Mouse (Mus musculus) heart, postnatal 0 days (tissue): ENCODE measurements at regions not wholly inside any gene's neighbourhood (a gene's known extent, or its start where the extent isn't known, plus 50 kb on each side); places are given as distances from the start of the nearest gene placed in this dataset.

ENCODE experiments used
- ATAC-seq: fragments of 200-750 bp; cut with Nextera tagmentation; 2 replicates; pipeline ENCODE4 v1.8.0; 2017; ENCODE audit warnings: low read depth, moderate number of reproducible peaks, moderate library complexity; ENCODE audit not compliant: insufficient read depth
- DNase-seq: peaks from one replicate; pipeline ENCODE4 v3.0.0-alpha.2; 2016; ENCODE audit warnings: low spot score
- H3K27ac ChIP-seq: fragments of 300-500 bp; sonication (generic); 2 replicates; pipeline ENCODE4 v1.5.1; 2014; ENCODE audit warnings: low read depth, mild to moderate bottlenecking
- H3K27me3 ChIP-seq: fragments of 300-500 bp; sonication (generic); 2 replicates; pipeline ENCODE4 v1.6.1; 2014; ENCODE audit warnings: low read length, mixed read lengths; ENCODE audit not compliant: control insufficient read depth, insufficient read depth
- H3K36me3 ChIP-seq: fragments of 300-500 bp; sonication (generic); replicated peaks from 2 replicates; pipeline ENCODE4 v1.6.1; 2014; ENCODE audit warnings: low read length, mixed read lengths; ENCODE audit not compliant: control insufficient read depth, insufficient read depth
- H3K4me1 ChIP-seq: fragments of 300-500 bp; sonication (generic); 2 replicates; pipeline ENCODE4 v1.6.1; 2014; ENCODE audit warnings: antibody characterized with exemption; ENCODE audit not compliant: control insufficient read depth, insufficient read depth
- H3K4me2 ChIP-seq: fragments of 300-500 bp; sonication (generic); 2 replicates; pipeline ENCODE4 v1.6.1; 2014; ENCODE audit warnings: low read depth, mild to moderate bottlenecking, low read length, moderate library complexity
- H3K4me3 ChIP-seq: fragments of 300-500 bp; sonication (generic); 2 replicates; pipeline ENCODE4 v1.5.1; 2014; ENCODE audit warnings: low read depth, low read length
- H3K9ac ChIP-seq: fragments of 300-500 bp; sonication (generic); replicated peaks from 2 replicates; pipeline ENCODE4 v1.6.1; 2014; ENCODE audit warnings: low read depth, low read length, mixed read lengths
- H3K9me3 ChIP-seq: fragments of 300-500 bp; sonication (generic); replicated peaks from 2 replicates; pipeline ENCODE4 v1.6.1; 2016; ENCODE audit warnings: low read length; ENCODE audit not compliant: control insufficient read depth
- CTCF ChIP-seq: IDR thresholded peaks from 2 replicates; pipeline ENCODE4 v1.5.1; 2016; ENCODE audit warnings: antibody characterized with exemption, control low read depth, low read depth
- EP300 ChIP-seq: IDR thresholded peaks from 2 replicates; pipeline ENCODE4 v1.6.1; 2016; ENCODE audit warnings: antibody characterized with exemption, low read depth
- whole genome bisulfite sequencing: fragments of 180-500 bp; shearing (Covaris S2); extraction: QIAGEN DNeasy Blood & Tissue Kit; methylation state at CpG from one replicate; pipeline ENCODE4 v1.1.7; 2014; 5-methylcytosine and 5-hydroxymethylcytosine counted together

DNA sequence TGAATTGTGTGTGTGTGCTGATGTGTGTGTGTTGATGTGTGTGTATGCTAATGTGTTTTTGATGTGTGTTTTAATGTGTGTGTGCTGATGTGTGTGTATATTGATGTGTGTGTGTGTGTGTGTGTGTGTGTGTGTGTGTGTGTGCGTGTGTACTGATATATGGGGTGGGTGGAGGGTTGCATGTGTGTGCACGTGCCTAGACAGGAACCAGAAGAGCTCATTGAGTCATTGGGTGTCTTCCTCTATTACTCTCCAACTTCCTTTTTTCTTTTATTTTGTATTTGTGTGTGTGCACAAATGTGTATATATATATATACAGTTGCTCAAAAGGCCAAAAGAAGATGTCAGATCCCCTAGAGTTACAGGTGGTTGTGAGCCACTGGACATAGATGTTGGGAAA lies 73.4 kb upstream of the Gm12830 start:
- no peak for ATAC-seq
- H3K9me3 ChIP-seq: no peaks in the 10 kb centered on the region
- no peak overlapping the region for H3K9ac ChIP-seq
- no peaks in the 10 kb centered on the region for H3K27me3 ChIP-seq
- WGBS: 56% methylated on average over 2 of the region's 2 CpGs
- H3K36me3 ChIP-seq: no peaks in the 10 kb centered on the region
- TF ChIP-seq CTCF: no peak
- H3K27ac ChIP-seq: no peak overlapping the region
- DNase-seq: no peak
- H3K4me2 ChIP-seq: no peak overlapping the region
- no peak overlapping the region for H3K4me3 ChIP-seq
- no peaks in the 10 kb centered on the region for H3K4me1 ChIP-seq

DNA sequence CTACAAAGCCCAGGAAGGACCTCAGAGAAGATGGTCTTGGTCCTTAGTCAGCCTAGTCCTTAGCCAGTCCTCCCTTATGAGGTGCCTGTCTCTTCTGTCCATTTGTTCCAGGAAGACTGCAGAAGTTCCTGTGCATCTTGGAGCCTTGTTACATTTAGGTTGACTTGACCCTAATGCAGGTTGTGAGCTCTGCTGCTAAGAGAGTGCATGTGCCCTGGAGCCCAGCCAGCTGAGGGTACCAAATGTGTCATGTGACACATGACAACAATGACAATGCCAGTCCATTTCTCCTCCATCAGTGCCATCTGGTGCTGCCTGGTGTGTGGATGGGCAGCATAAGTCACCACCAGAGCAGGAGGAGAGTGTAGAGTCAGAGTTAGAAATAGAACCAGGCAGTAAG lies 61.7 kb upstream of the Gm12830 start:
- no peaks in the 10 kb centered on the region for H3K4me1 ChIP-seq
- no peaks in the 10 kb centered on the region for H3K36me3 ChIP-seq
- no peaks in the 10 kb centered on the region for H3K9me3 ChIP-seq
- DNase-seq: no peak
- H3K4me3 ChIP-seq: no peak overlapping the region
- no peak overlapping the region for H3K9ac ChIP-seq
- TF ChIP-seq EP300 (no peak), CTCF (no peak)
- ATAC-seq: no peak
- no peak overlapping the region for H3K4me2 ChIP-seq
- H3K27me3 ChIP-seq: no peaks in the 10 kb centered on the region
- no peak overlapping the region for H3K27ac ChIP-seq

DNA sequence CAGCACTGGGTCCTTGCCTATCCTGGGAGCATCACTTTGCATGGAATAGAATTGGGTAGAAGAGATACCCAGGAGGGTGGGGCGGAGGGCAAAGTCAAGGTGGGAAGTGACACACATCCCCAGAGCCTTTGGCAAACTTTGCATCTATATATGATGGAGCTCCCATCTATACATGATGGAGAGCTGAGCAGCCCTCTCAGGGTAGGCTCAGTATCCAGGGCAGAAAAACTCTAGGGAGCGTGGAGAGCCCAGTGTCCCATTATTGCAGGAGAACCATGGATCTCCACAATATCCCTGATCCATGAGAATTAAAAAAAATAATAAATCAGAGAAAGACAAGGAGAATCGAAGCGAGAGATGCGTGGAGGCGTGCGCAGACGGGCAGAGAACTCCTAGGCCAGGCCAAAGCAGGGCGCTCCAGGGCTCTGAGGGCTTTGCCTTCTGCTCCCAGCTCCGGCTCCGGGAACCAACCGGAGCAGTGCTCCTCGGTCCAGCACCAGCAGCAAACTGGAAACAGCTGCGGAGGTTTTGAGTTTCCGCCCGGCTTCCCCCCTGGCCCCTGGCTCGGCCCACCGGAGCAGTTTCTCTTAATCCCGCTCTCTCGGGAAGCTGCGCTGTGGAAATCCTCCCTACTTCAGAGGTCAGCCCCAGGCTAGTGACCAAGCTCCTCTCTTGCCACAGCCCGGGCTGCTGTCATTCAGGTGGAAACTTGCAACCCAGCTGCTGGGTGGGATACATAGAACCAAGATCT lies 54.7 kb upstream of the Gm12830 start:
- no peaks in the 10 kb centered on the region for H3K27me3 ChIP-seq
- H3K9me3 ChIP-seq: no peaks in the 10 kb centered on the region
- no peak overlapping the region for H3K4me2 ChIP-seq
- DNase-seq (no peak), ATAC-seq (no peak)
- WGBS: 65% methylated on average over 22 of the region's 22 CpGs
- no peak overlapping the region for H3K4me3 ChIP-seq
- H3K27ac ChIP-seq: no peak overlapping the region
- no peak overlapping the region for H3K9ac ChIP-seq
- H3K4me1 ChIP-seq: no peaks in the 10 kb centered on the region
- TF ChIP-seq CTCF (no peak), EP300 (no peak)
- H3K36me3 ChIP-seq: no peaks in the 10 kb centered on the region
